Mouse (Mus musculus) kidney, adult 2 months (tissue): ENCODE data around the gene Tox2.

Experiments used
- CTCF ChIP-seq: fragments of 200-500 bp; conservative IDR thresholded peaks from 2 replicates; pipeline ENCODE4 v1.5.1; 2011; ENCODE audit warnings: low read depth, mild to moderate bottlenecking, control low read depth, low read length, moderate library complexity, mixed read lengths; ENCODE audit not compliant: insufficient read depth, insufficient read length
- POLR2A ChIP-seq: fragments of 200-500 bp; IDR thresholded peaks from one replicate; pipeline ENCODE4 v1.6.1; 2011; ENCODE audit warnings: low read depth, low read length, control low read depth

GRCm38 (mm10) chr2:163252645-163253044 is 49.7 kb downstream of the Tox2 start:
- TF ChIP-seq POLR2A (no peak), CTCF (no peak)
